Mouse (Mus musculus) neural tube, embryonic 14.5 days (tissue): ENCODE results near the gene Zfp524. TPM values are rescaled to one million over a fixed set of nuclear protein-coding genes. Genes with fewer than 3 reads are reported as not detected.

ENCODE experiments used
- ATAC-seq: fragments of 200-750 bp; cut with Nextera tagmentation; 2 replicates; pipeline ENCODE4 v1.8.0; 2017; ENCODE audit warnings: low read depth, mild to moderate bottlenecking, moderate TSS enrichment, moderate library complexity
- H3K27ac ChIP-seq: fragments of 300-500 bp; sonication (generic); 2 replicates; pipeline ENCODE4 v1.5.1; 2014; ENCODE audit warnings: low read depth, mild to moderate bottlenecking, control low read depth, low read length, moderate library complexity, mixed read lengths
- H3K27me3 ChIP-seq: fragments of 300-500 bp; sonication (generic); 2 replicates; pipeline ENCODE4 v1.6.1; 2014; ENCODE audit warnings: low read length; ENCODE audit not compliant: control insufficient read depth, insufficient read depth
- H3K36me3 ChIP-seq: fragments of 300-500 bp; sonication (generic); 2 replicates; pipeline ENCODE4 v1.6.1; 2014; ENCODE audit warnings: low read length, mixed read lengths; ENCODE audit not compliant: control insufficient read depth, insufficient read depth
- H3K4me1 ChIP-seq: fragments of 300-500 bp; sonication (generic); 2 replicates; pipeline ENCODE4 v1.6.1; 2014; ENCODE audit warnings: low read length; ENCODE audit not compliant: control insufficient read depth, insufficient read depth
- H3K4me2 ChIP-seq: fragments of 300-500 bp; sonication (generic); 2 replicates; pipeline ENCODE4 v1.6.1; 2014; ENCODE audit warnings: mild to moderate bottlenecking, low read depth, low read length, control low read depth
- H3K4me3 ChIP-seq: fragments of 300-500 bp; sonication (generic); 2 replicates; pipeline ENCODE4 v1.5.1; 2014; ENCODE audit warnings: low read depth, low read length, control low read depth, mixed read lengths
- H3K9ac ChIP-seq: fragments of 300-500 bp; sonication (generic); replicated peaks from 2 replicates; pipeline ENCODE4 v1.6.1; 2014; ENCODE audit warnings: low read depth, mild to moderate bottlenecking, control low read depth, low read length, mixed read lengths
- H3K9me3 ChIP-seq: fragments of 300-500 bp; sonication (generic); 2 replicates; pipeline ENCODE4 v1.6.1; 2016; ENCODE audit warnings: low read length; ENCODE audit not compliant: control insufficient read depth
- WGBS: fragments of 180-500 bp; shearing (Covaris S2); extraction: QIAGEN DNeasy Blood & Tissue Kit; methylation state at CpG from one replicate; pipeline ENCODE4 v1.1.7; 2014; 5-methylcytosine and 5-hydroxymethylcytosine counted together
- polyA plus RNA-seq: library from polyadenylated mRNA; unstranded; fragments of >200 nt; fragmentation: Nextera tagmentation; extraction: Ambion mirVana; gene quantifications from 2 replicates; pipeline ENCODE4 v1.2.1, GENCODE M21; 2014

Zfp524 gene
- polyA plus RNA-seq, 1 experiment from 2014 or later, result 5.9 TPM

GRCm38 (mm10) chr7:5052438-5052837 is 38.2 kb downstream of the Zfp524 start:
- H3K27ac ChIP-seq, result no peak overlapping the region; the same call in 1 of the 2 replicates
- peaks cover 28% of the 10 kb centered on the region for H3K4me1 ChIP-seq
- peak overlapping the region; percentile 76 for H3K9ac ChIP-seq
- H3K4me3 ChIP-seq, result peak overlapping the region; percentile 65
- H3K36me3 ChIP-seq, result no peaks in the 10 kb centered on the region; the same call in 1 of the 2 replicates
- WGBS, result 2% methylated on average over 11 of the region's 12 CpGs
- peaks cover 15% of the 10 kb centered on the region for H3K27me3 ChIP-seq
- H3K4me2 ChIP-seq, result peak overlapping the region; percentile 89
- H3K9me3 ChIP-seq, result no peaks in the 10 kb centered on the region
- ATAC-seq, result no peak

GRCm38 (mm10) chr7:5052931-5053343 is 38.7 kb downstream of the Zfp524 start:
- WGBS, result 3% methylated on average over 43 of the region's 45 CpGs
- Histone ChIP-seq H3K9ac (peak overlapping the region; percentile 76), H3K36me3 (no peaks in the 10 kb centered on the region; the same call in 1 of the 2 replicates), H3K9me3 (no peaks in the 10 kb centered on the region), H3K4me1 (peaks cover 33% of the 10 kb centered on the region), H3K4me2 (peak overlapping the region; percentile 89), H3K27me3 (peaks cover 20% of the 10 kb centered on the region), H3K4me3 (peak overlapping the region; percentile 65), H3K27ac (no peak overlapping the region)
- no peak for ATAC-seq

GRCm38 (mm10) chr7:5053456-5054179 is 39.4 kb downstream of the Zfp524 start:
- peaks cover 35% of the 10 kb centered on the region for H3K4me1 ChIP-seq

GRCm38 (mm10) chr7:5056651-5057263 is 42.5 kb downstream of the Zfp524 start:
- H3K4me3 ChIP-seq, result peak overlapping the region; percentile 60
- ATAC-seq, result peak; percentile 3
- H3K27me3 ChIP-seq, result peaks cover 21% of the 10 kb centered on the region
- peaks cover 38% of the 10 kb centered on the region for H3K4me1 ChIP-seq
- 4% methylated on average over 54 of the region's 55 CpGs for WGBS
- peak overlapping the region; percentile 70 for H3K9ac ChIP-seq
- H3K4me2 ChIP-seq, result peak overlapping the region; percentile 65
- H3K9me3 ChIP-seq, result no peaks in the 10 kb centered on the region
- peak overlapping the region; percentile 80 for H3K27ac ChIP-seq
- H3K36me3 ChIP-seq, result no peaks in the 10 kb centered on the region; the same call in 1 of the 2 replicates

More at GRCm38 (mm10) chr7:5053456-5054179, 39.4 kb downstream of the Zfp524 start:
- 10% methylated on average over 32 of the region's 32 CpGs for WGBS
- H3K9ac ChIP-seq, result peak overlapping the region; percentile 76
- H3K27ac ChIP-seq, result no peak overlapping the region
- no peak for ATAC-seq
- H3K9me3 ChIP-seq, result no peaks in the 10 kb centered on the region
- H3K4me2 ChIP-seq, result peak overlapping the region; percentile 89
- H3K27me3 ChIP-seq, result peaks cover 21% of the 10 kb centered on the region
- H3K4me3 ChIP-seq, result peak overlapping the region; percentile 65
- no peaks in the 10 kb centered on the region; the same call in 1 of the 2 replicates for H3K36me3 ChIP-seq

- Histone ChIP-seq H3K27ac (no peak overlapping the region), H3K4me1 (peaks cover 34% of the 10 kb centered on the region), H3K27me3 (peaks cover 21% of the 10 kb centered on the region)
Observed at GRCm38 (mm10) chr7:5057381-5057780, 43.2 kb downstream of the Zfp524 start.

GRCm38 (mm10) chr7:5057804-5058203 is 43.6 kb downstream of the Zfp524 start:
- Histone ChIP-seq H3K9ac (no peak overlapping the region), H3K27me3 (peaks cover 21% of the 10 kb centered on the region), H3K4me3 (peak overlapping the region; percentile 60), H3K4me2 (peak overlapping the region; percentile 65), H3K9me3 (no peaks in the 10 kb centered on the region), H3K4me1 (peaks cover 29% of the 10 kb centered on the region), H3K27ac (no peak overlapping the region), H3K36me3 (no peaks in the 10 kb centered on the region; the same call in 1 of the 2 replicates)
- ATAC-seq, result no peak
- 27% methylated on average over 11 of the region's 11 CpGs for WGBS

More at GRCm38 (mm10) chr7:5057381-5057780, 43.2 kb downstream of the Zfp524 start:
- H3K4me3 ChIP-seq, result peak overlapping the region; percentile 60
- WGBS, result 28% methylated on average over 8 of the region's 8 CpGs
- no peak for ATAC-seq
- H3K9ac ChIP-seq, result peak overlapping the region; percentile 70
- no peaks in the 10 kb centered on the region; the same call in 1 of the 2 replicates for H3K36me3 ChIP-seq
- H3K4me2 ChIP-seq, result peak overlapping the region; percentile 65
- no peaks in the 10 kb centered on the region for H3K9me3 ChIP-seq

- Histone ChIP-seq H3K9me3 (no peaks in the 10 kb centered on the region), H3K4me1 (peaks cover 26% of the 10 kb centered on the region), H3K4me3 (no peak overlapping the region), H3K4me2 (no peak overlapping the region), H3K36me3 (no peaks in the 10 kb centered on the region), H3K9ac (no peak overlapping the region), H3K27ac (no peak overlapping the region), H3K27me3 (peaks cover 21% of the 10 kb centered on the region)
- ATAC-seq, result no peak
- 92% methylated on average over 1 of the region's 1 CpGs for WGBS
Observed at GRCm38 (mm10) chr7:5058631-5059030, 44.4 kb downstream of the Zfp524 start.

GRCm38 (mm10) chr7:5059421-5059820 is 45.2 kb downstream of the Zfp524 start:
- Histone ChIP-seq H3K36me3 (no peaks in the 10 kb centered on the region), H3K9me3 (no peaks in the 10 kb centered on the region), H3K4me2 (no peak overlapping the region), H3K27ac (peak overlapping the region; percentile 97), H3K9ac (no peak overlapping the region), H3K4me3 (no peak overlapping the region), H3K27me3 (peaks cover 19% of the 10 kb centered on the region), H3K4me1 (peaks cover 31% of the 10 kb centered on the region)
- 93% methylated on average over 12 of the region's 12 CpGs for WGBS
- no peak for ATAC-seq

- H3K4me3 ChIP-seq, result peak overlapping the region; percentile 68
- H3K4me2 ChIP-seq, result peak overlapping the region; percentile 72
- H3K9me3 ChIP-seq, result no peaks in the 10 kb centered on the region
- no peak for ATAC-seq
- peaks cover 36% of the 10 kb centered on the region for H3K4me1 ChIP-seq
- peaks cover 13% of the 10 kb centered on the region for H3K27me3 ChIP-seq
- H3K36me3 ChIP-seq, result no peaks in the 10 kb centered on the region
- H3K9ac ChIP-seq, result peak overlapping the region; percentile 63
- peak overlapping the region; percentile 97 for H3K27ac ChIP-seq
- WGBS, result 2% methylated on average over 27 of the region's 27 CpGs
Observed at GRCm38 (mm10) chr7:5060239-5060731, 46.1 kb downstream of the Zfp524 start.
